Mouse (Mus musculus) midbrain, embryonic 10.5 days (tissue): ENCODE results near the gene Rgs6. TPM values are rescaled to one million over a fixed set of nuclear protein-coding genes. Genes with fewer than 3 reads are reported as not detected.

Experiments used
- DNase-seq: peaks from one replicate; pipeline ENCODE4 v3.0.0-alpha.2; 2017; ENCODE audit warnings: low spot score
- H3K27ac ChIP-seq: fragments of 300-500 bp; sonication (generic); replicated peaks from 2 replicates; pipeline ENCODE4 v1.5.1; 2016; ENCODE audit warnings: mild to moderate bottlenecking
- H3K27me3 ChIP-seq: fragments of 300-500 bp; sonication (generic); 2 replicates; pipeline ENCODE4 v1.6.1; 2016; ENCODE audit warnings: low read depth, mild to moderate bottlenecking; ENCODE audit not compliant: poor library complexity, severe bottlenecking
- H3K36me3 ChIP-seq: fragments of 300-500 bp; sonication (generic); 2 replicates; pipeline ENCODE4 v1.6.1; 2016; ENCODE audit warnings: mild to moderate bottlenecking, moderate library complexity
- H3K4me1 ChIP-seq: fragments of 300-500 bp; sonication (generic); 2 replicates; pipeline ENCODE4 v1.6.1; 2016
- H3K4me3 ChIP-seq: fragments of 300-500 bp; sonication (generic); 2 replicates; pipeline ENCODE4 v1.5.1; 2016; ENCODE audit warnings: mild to moderate bottlenecking, moderate library complexity
- H3K9me3 ChIP-seq: fragments of 300-500 bp; sonication (generic); replicated peaks from 2 replicates; pipeline ENCODE4 v1.6.1; 2016; ENCODE audit warnings: mild to moderate bottlenecking
- WGBS: fragments of 180-500 bp; shearing (Covaris S2); methylation state at CpG from one replicate; pipeline ENCODE4 v1.1.7; 2016; 5-methylcytosine and 5-hydroxymethylcytosine counted together
- polyA plus RNA-seq: library from polyadenylated mRNA; unstranded; fragments of >200 nt; fragmentation: Nextera tagmentation; extraction: Ambion mirVana; gene quantifications from 2 replicates; pipeline ENCODE4 v1.2.1, GENCODE M21; 2016

The Rgs6 gene
- polyA plus RNA-seq, 1 experiment from 2014 or later, result 0.33 TPM

GRCm38 (mm10) chr12:83150030-83150429 lies 561.9 kb downstream of the Rgs6 start:
- Histone ChIP-seq H3K4me3 (no peak overlapping the region), H3K9me3 (no peaks in the 10 kb centered on the region), H3K4me1 (peaks cover 15% of the 10 kb centered on the region), H3K36me3 (no peaks in the 10 kb centered on the region), H3K27me3 (no peaks in the 10 kb centered on the region), H3K27ac (no peak overlapping the region)
- DNase-seq, result no peak
- WGBS, result 89% methylated on average over 7 of the region's 7 CpGs

GRCm38 (mm10) chr12:83150813-83151212 lies 562.7 kb downstream of the Rgs6 start:
- 94% methylated on average over 9 of the region's 9 CpGs for WGBS

GRCm38 (mm10) chr12:83151474-83151873 lies 563.4 kb downstream of the Rgs6 start:
- H3K36me3 ChIP-seq, result no peaks in the 10 kb centered on the region
- H3K27ac ChIP-seq, result no peak overlapping the region
- DNase-seq, result no peak
- peaks cover 11% of the 10 kb centered on the region for H3K4me1 ChIP-seq
- no peak overlapping the region for H3K4me3 ChIP-seq
- WGBS, result 91% methylated on average over 2 of the region's 2 CpGs
- H3K27me3 ChIP-seq, result no peaks in the 10 kb centered on the region
- H3K9me3 ChIP-seq, result no peaks in the 10 kb centered on the region

More at GRCm38 (mm10) chr12:83150813-83151212, 562.7 kb downstream of the Rgs6 start:
- H3K9me3 ChIP-seq, result no peaks in the 10 kb centered on the region
- no peak for DNase-seq
- H3K4me1 ChIP-seq, result peaks cover 11% of the 10 kb centered on the region
- H3K4me3 ChIP-seq, result no peak overlapping the region
- no peaks in the 10 kb centered on the region for H3K27me3 ChIP-seq
- H3K36me3 ChIP-seq, result no peaks in the 10 kb centered on the region
- no peak overlapping the region for H3K27ac ChIP-seq

DNA sequence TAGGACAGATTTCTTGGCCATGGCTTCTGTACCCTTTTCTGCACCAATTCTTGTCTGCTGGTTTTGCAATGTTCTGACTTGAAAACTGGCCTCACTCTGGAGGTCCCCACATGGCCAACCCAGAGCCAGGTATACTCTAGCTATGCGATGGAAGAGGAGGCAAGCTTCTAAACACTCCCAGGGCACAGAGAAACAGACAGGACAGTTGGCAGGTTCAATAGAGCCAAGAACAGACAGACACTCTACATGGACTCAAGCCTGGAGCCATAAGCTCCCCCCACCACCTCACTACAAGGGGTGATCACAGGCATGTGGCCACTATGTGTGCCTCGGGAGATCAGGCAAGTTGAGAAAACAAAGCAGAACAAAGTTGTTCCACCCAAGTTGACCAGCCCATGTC lies 572.1 kb downstream of the Rgs6 start:
- H3K36me3 ChIP-seq, result no peaks in the 10 kb centered on the region
- no peak overlapping the region for H3K4me3 ChIP-seq
- WGBS, result 88% methylated on average over 2 of the region's 2 CpGs
- peaks cover 20% of the 10 kb centered on the region for H3K4me1 ChIP-seq
- no peak overlapping the region for H3K27ac ChIP-seq
- DNase-seq, result no peak
- no peaks in the 10 kb centered on the region for H3K27me3 ChIP-seq
- no peaks in the 10 kb centered on the region for H3K9me3 ChIP-seq

DNA sequence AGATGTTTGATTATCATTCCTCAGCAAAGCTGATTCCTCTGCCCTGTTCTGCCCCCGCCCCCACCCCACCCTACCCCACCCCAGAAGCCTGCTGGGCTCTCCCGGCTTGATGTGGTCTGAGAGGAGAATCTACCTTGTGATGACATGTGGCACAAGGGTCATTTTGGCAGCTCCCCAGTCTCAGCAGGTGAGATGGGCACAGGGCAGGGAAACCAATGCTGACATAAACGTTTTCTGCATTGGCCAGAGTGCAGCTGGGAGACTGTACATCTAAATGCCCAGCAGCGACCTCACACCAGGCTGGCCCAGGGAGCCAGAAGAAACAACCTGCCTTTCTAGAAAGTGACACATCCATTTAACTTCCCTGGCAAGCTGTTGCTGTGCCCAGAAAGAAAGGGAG lies 572.6 kb downstream of the Rgs6 start:
- H3K27me3 ChIP-seq, result no peaks in the 10 kb centered on the region
- H3K4me1 ChIP-seq, result peaks cover 22% of the 10 kb centered on the region
- no peak for DNase-seq
- H3K4me3 ChIP-seq, result no peak overlapping the region
- no peaks in the 10 kb centered on the region for H3K36me3 ChIP-seq
- 84% methylated on average over 4 of the region's 4 CpGs for WGBS
- no peak overlapping the region; the same call in 1 of the 2 replicates for H3K27ac ChIP-seq
- H3K9me3 ChIP-seq, result no peaks in the 10 kb centered on the region

DNA sequence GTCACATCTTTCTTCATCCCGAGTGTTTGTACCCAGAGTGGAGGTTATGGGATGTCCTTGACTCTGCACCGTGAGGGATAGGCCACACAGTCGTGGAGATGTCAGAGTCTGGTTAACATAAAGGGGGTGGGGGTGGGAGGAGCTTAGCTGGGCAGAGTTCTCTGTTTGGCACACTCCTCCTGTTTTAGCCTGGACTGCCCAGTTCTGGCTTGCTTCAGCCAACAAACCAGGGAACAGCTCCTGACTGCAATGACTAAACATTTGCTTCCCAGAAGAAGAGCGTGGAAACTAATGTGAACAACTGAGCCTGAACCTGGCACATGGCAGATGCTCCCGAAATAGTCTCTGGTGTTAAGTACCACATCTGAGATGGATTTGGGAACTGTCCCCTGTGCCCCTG lies 575.6 kb downstream of the Rgs6 start:
- Histone ChIP-seq H3K4me1 (peaks cover 40% of the 10 kb centered on the region), H3K27ac (no peak overlapping the region), H3K4me3 (no peak overlapping the region), H3K36me3 (no peaks in the 10 kb centered on the region), H3K27me3 (no peaks in the 10 kb centered on the region), H3K9me3 (no peaks in the 10 kb centered on the region)
- WGBS, result 75% methylated on average over 5 of the region's 5 CpGs
- DNase-seq, result no peak

- 95% methylated on average over 1 of the region's 1 CpGs for WGBS
- Histone ChIP-seq H3K4me1 (peaks cover 54% of the 10 kb centered on the region), H3K9me3 (no peaks in the 10 kb centered on the region), H3K27me3 (no peaks in the 10 kb centered on the region), H3K4me3 (no peak overlapping the region), H3K27ac (peak overlapping the region; percentile 28; the same call in 1 of the 2 replicates), H3K36me3 (no peaks in the 10 kb centered on the region)
- no peak for DNase-seq
Measured at GRCm38 (mm10) chr12:83165058-83165457, 577.0 kb downstream of the Rgs6 start.

DNA sequence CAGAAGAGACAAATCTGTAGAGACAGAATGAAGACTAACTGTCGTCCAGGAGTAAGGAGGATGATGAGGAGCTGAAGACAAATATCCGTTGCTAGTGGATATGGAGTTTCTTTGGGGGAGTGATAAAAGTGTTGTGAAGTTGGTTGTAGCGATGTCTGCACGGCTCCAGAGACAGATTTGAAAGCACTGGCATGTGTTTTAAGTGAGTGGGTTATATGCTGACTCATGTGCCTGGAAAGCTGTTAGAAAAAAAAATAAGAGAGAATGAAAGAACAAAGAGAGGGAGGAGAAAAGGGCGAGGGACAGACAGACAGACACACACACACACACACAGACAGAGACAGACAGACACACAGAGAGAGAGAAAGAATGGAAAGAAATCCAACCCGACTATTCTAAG lies 580.2 kb downstream of the Rgs6 start:
- no peak for DNase-seq
- Histone ChIP-seq H3K36me3 (no peaks in the 10 kb centered on the region), H3K27me3 (no peaks in the 10 kb centered on the region), H3K9me3 (no peaks in the 10 kb centered on the region), H3K27ac (no peak overlapping the region), H3K4me3 (no peak overlapping the region), H3K4me1 (peaks cover 59% of the 10 kb centered on the region)
- 86% methylated on average over 6 of the region's 6 CpGs for WGBS

DNA sequence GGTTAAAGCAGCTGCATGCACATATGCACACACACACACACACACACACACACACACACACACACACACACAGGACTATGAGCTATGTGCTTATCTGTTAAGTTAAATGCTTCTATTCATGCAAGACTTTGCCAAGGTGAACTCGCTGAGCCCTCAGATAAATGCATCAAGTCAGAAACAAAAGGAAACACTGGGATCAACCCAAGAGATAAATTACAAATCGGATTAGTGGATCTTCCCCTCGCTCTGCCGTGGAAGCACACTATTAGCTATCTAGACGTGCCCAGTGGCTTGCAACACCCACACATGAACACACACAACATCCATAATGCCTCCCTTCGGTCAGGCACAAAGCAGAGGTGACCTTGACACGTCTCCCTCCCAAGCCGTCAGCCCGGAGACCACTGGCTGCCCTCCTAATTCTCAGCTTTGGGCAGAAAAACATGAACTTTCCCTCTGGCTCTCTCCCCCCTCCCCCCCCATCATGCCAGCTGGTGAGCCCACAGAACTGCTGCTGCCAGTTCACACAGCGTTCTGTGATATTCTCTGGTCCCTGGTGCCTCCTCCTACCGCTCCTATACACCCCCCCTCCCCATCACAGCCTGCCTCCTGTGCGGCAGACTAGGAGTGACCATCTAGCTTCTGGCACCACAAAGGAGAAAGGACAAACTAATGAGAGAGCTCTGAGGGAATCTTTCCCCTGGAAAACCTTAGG lies 581.6 kb downstream of the Rgs6 start:
- Histone ChIP-seq H3K4me1 (peaks cover 50% of the 10 kb centered on the region), H3K4me3 (no peak overlapping the region), H3K9me3 (no peaks in the 10 kb centered on the region), H3K27ac (peak overlapping the region; percentile 39), H3K27me3 (no peaks in the 10 kb centered on the region), H3K36me3 (no peaks in the 10 kb centered on the region)
- DNase-seq, result no peak
- WGBS, result 59% methylated on average over 12 of the region's 12 CpGs

DNA sequence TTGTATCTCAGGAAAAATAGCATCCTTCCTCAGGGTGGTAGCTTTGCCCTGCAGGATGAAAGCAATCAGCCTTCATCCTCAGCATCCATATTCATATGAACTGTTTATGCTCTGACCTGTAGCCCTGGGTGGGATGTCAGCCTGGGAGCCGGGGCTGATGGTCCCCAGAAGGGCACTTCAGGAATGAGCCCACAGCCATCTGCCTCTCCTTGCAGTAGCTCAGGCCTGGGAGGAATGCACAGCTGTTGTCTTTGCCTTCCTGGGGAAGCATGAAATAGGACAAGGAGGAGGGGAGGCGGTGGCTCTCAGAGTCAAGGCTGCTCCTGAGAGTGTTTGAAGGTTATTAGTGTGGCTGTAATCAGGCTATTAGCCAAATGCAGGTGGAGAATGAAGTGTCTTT lies 590.7 kb downstream of the Rgs6 start:
- no peaks in the 10 kb centered on the region for H3K4me1 ChIP-seq
- no peaks in the 10 kb centered on the region for H3K9me3 ChIP-seq
- DNase-seq, result no peak
- H3K27me3 ChIP-seq, result no peaks in the 10 kb centered on the region
- H3K4me3 ChIP-seq, result no peak overlapping the region
- H3K36me3 ChIP-seq, result no peaks in the 10 kb centered on the region
- 81% methylated on average over 2 of the region's 2 CpGs for WGBS
- no peak overlapping the region for H3K27ac ChIP-seq

DNA sequence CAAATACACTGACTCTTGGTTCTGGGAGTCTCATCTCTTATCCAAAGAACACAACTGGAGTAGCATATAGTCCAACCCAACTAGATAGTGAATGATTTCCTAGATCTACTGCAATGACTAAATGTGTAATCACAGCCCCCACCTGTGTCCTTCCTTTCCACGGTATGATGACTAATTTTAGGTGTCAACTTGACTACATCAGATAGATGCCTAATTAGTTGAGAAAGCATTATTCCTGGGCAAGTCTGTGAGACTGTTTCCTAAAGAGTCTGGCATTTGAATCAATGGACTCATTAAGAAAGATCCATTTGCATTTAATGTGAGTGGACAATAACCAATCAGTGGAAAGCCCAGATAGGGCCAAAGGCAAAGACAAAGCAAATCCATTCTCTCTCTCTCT lies 591.8 kb downstream of the Rgs6 start:
- no peaks in the 10 kb centered on the region for H3K27me3 ChIP-seq
- no peaks in the 10 kb centered on the region for H3K36me3 ChIP-seq
- no peak overlapping the region for H3K4me3 ChIP-seq
- no peaks in the 10 kb centered on the region for H3K9me3 ChIP-seq
- DNase-seq, result no peak
- no peaks in the 10 kb centered on the region for H3K4me1 ChIP-seq
- WGBS, result 96% methylated on average over 1 of the region's 1 CpGs
- no peak overlapping the region for H3K27ac ChIP-seq

GRCm38 (mm10) chr12:83180561-83180960 lies 592.5 kb downstream of the Rgs6 start:
- DNase-seq, result no peak
- no peaks in the 10 kb centered on the region for H3K9me3 ChIP-seq
- 83% methylated on average over 6 of the region's 6 CpGs for WGBS
- H3K4me3 ChIP-seq, result no peak overlapping the region
- H3K36me3 ChIP-seq, result no peaks in the 10 kb centered on the region
- no peaks in the 10 kb centered on the region for H3K27me3 ChIP-seq
- no peak overlapping the region for H3K27ac ChIP-seq
- H3K4me1 ChIP-seq, result no peaks in the 10 kb centered on the region

DNA sequence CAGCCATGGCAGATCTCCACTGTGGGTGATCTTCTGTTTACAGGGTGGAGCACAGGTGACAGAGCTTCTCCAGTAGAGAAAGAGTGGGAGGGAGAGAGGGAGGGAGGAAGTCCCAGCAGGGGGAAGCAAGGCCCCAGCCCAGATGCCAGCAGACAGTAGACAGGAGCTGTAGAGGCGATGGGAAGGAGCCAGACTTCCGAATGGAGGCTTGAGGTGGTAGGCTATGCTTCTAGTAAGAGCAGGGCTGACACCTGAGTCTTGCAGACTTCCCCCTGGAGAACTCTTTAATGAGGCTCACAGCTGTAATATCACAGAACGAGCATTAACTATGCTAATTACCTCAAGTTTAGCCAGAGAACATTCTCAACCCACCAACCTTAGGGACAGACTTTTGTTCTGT lies 613.6 kb downstream of the Rgs6 start:
- no peaks in the 10 kb centered on the region for H3K9me3 ChIP-seq
- peaks cover 2% of the 10 kb centered on the region; the same call in 1 of the 2 replicates for H3K27me3 ChIP-seq
- no peak overlapping the region for H3K27ac ChIP-seq
- peaks cover 32% of the 10 kb centered on the region for H3K4me1 ChIP-seq
- no peak for DNase-seq
- 47% methylated on average over 3 of the region's 3 CpGs for WGBS
- no peak overlapping the region for H3K4me3 ChIP-seq
- H3K36me3 ChIP-seq, result no peaks in the 10 kb centered on the region
